Comparison of ENCODE assay signal across 8 mouse cellular contexts in genomic region chr8:12502321-12502775, GRCm38 (mm10).
DNase-seq lines count a peak whose midpoint lies in the region; ATAC-seq lines count a peak whose summit lies in the region.

No protein-coding gene starts in this region.

- no peak overlapping the region for H3K9ac ChIP-seq in intestine, embryonic 16.5 days (ENCODE audit: low read depth, low read length)
- H3K9ac ChIP-seq in midbrain, embryonic 12.5 days (replicated peaks), result peak overlapping the region; percentile 34; the same call in 1 of the 2 replicates

- H3K4me2 ChIP-seq in intestine, embryonic 16.5 days (ENCODE audit: low read depth, low read length), result peak overlapping the region; percentile 43
- H3K4me2 ChIP-seq in midbrain, embryonic 12.5 days (replicated peaks), result peak overlapping the region; percentile 50

- ATAC-seq in intestine, embryonic 16.5 days, result no peak
- ATAC-seq in midbrain, embryonic 12.5 days (ENCODE audit: low FRiP score, low read depth), result peak; percentile 82

- H3K4me1 ChIP-seq in heart, embryonic 10.5 days, result peaks cover 12% of the 10 kb centered on the region
- peaks cover 8% of the 10 kb centered on the region; the same call in 1 of the 2 replicates for H3K4me1 ChIP-seq in intestine, embryonic 16.5 days (ENCODE audit: control insufficient read depth, insufficient read depth, low read length)
- peaks cover 67% of the 10 kb centered on the region for H3K4me1 ChIP-seq in midbrain, embryonic 12.5 days

- no peaks in the 10 kb centered on the region for H3K9me3 ChIP-seq in heart, embryonic 10.5 days
- H3K9me3 ChIP-seq in intestine, embryonic 16.5 days (ENCODE audit: control insufficient read depth, low read length), result no peaks in the 10 kb centered on the region
- H3K9me3 ChIP-seq in midbrain, embryonic 12.5 days, result no peaks in the 10 kb centered on the region

- intact Hi-C loops in heart, postnatal 25 days (cut with DNase I), result no loop called here

- peak overlapping the region; percentile 54 for H3K4me3 ChIP-seq in heart, embryonic 10.5 days
- H3K4me3 ChIP-seq in intestine, embryonic 16.5 days (ENCODE audit: low read length), result peak overlapping the region; percentile 35
- peak overlapping the region; percentile 24 for H3K4me3 ChIP-seq in midbrain, embryonic 12.5 days

- under 1% methylated on average over 22 of the region's 22 CpGs for WGBS in heart, embryonic 10.5 days
- WGBS in intestine, embryonic 16.5 days, result under 1% methylated on average over 22 of the region's 22 CpGs
- under 1% methylated on average over 22 of the region's 22 CpGs for WGBS in midbrain, embryonic 12.5 days

- peaks cover 96% of the 10 kb centered on the region for H3K27me3 ChIP-seq in heart, embryonic 10.5 days (ENCODE audit: insufficient read depth, poor library complexity, severe bottlenecking)
- peaks cover 63% of the 10 kb centered on the region for H3K27me3 ChIP-seq in intestine, embryonic 16.5 days (replicated peaks; ENCODE audit: control insufficient read depth, insufficient read depth, low read length)
- H3K27me3 ChIP-seq in midbrain, embryonic 12.5 days, result peaks cover 50% of the 10 kb centered on the region

- no peak overlapping the region for H3K27ac ChIP-seq in heart, embryonic 10.5 days
- H3K27ac ChIP-seq in intestine, embryonic 16.5 days (ENCODE audit: low read length), result no peak overlapping the region
- peak overlapping the region; percentile 91 for H3K27ac ChIP-seq in midbrain, embryonic 12.5 days (replicated peaks)

- no peak for DNase-seq in heart, embryonic 10.5 days (ENCODE audit: low spot score)
- DNase-seq in heart, postnatal 25 days (ENCODE audit: low spot score), result no peak
- DNase-seq in embryo, embryonic 10.5 days (ENCODE audit: low spot score), result peak; percentile 73
- no peak for DNase-seq in adrenal gland, postnatal 36 days
- no peak for DNase-seq in spleen, adult 18-20 months
- DNase-seq in frontal cortex, postnatal 25 days (ENCODE audit: low spot score in 2 of 2), result no peak

- H3K36me3 ChIP-seq in heart, embryonic 10.5 days, result no peaks in the 10 kb centered on the region
- H3K36me3 ChIP-seq in intestine, embryonic 16.5 days (ENCODE audit: control insufficient read depth, insufficient read depth, low read length), result no peaks in the 10 kb centered on the region
- H3K36me3 ChIP-seq in midbrain, embryonic 12.5 days, result no peaks in the 10 kb centered on the region
